Mouse (Mus musculus) limb, embryonic 12.5 days (tissue): ENCODE data around the gene Lhx9. TPM values are rescaled to one million over a fixed set of nuclear protein-coding genes. Genes with fewer than 3 reads are reported as not detected.
"Not testable (repeated sequence)": the region's sequence is repeated elsewhere in the genome, so short reads cannot be mapped to it uniquely, and the experiment has no call there.

Source experiments
- ATAC-seq: fragments of 200-750 bp; cut with Nextera tagmentation; 2 replicates; pipeline ENCODE4 v1.8.0; 2017; ENCODE audit warnings: low read depth, moderate TSS enrichment; ENCODE audit not compliant: insufficient number of reproducible peaks, insufficient read depth, low FRiP score, low TSS enrichment
- H3K27ac ChIP-seq: fragments of 300-500 bp; sonication (generic); 2 replicates; pipeline ENCODE4 v1.5.1; 2016; ENCODE audit warnings: mild to moderate bottlenecking, moderate library complexity
- H3K27me3 ChIP-seq: fragments of 300-500 bp; sonication (generic); 2 replicates; pipeline ENCODE4 v1.6.1; 2016; ENCODE audit warnings: mild to moderate bottlenecking, moderate library complexity
- H3K36me3 ChIP-seq: fragments of 300-500 bp; sonication (generic); 2 replicates; pipeline ENCODE4 v1.6.1; 2016; ENCODE audit warnings: mild to moderate bottlenecking, moderate library complexity
- H3K4me1 ChIP-seq: fragments of 300-500 bp; sonication (generic); replicated peaks from 2 replicates; pipeline ENCODE4 v1.6.1; 2016
- H3K4me2 ChIP-seq: fragments of 300-500 bp; sonication (generic); 2 replicates; pipeline ENCODE4 v1.6.1; 2016; ENCODE audit warnings: mild to moderate bottlenecking, moderate library complexity
- H3K4me3 ChIP-seq: fragments of 300-500 bp; sonication (generic); replicated peaks from 2 replicates; pipeline ENCODE4 v1.5.1; 2016; ENCODE audit warnings: mild to moderate bottlenecking
- H3K9ac ChIP-seq: fragments of 300-500 bp; sonication (generic); replicated peaks from 2 replicates; pipeline ENCODE4 v1.6.1; 2016; ENCODE audit warnings: mild to moderate bottlenecking, moderate library complexity
- H3K9me3 ChIP-seq: fragments of 300-500 bp; sonication (generic); 2 replicates; pipeline ENCODE4 v1.6.1; 2016; ENCODE audit warnings: mild to moderate bottlenecking, moderate library complexity
- WGBS: fragments of 180-500 bp; shearing (Covaris S2); methylation state at CpG from one replicate; pipeline ENCODE4 v1.1.7; 2016; 5-methylcytosine and 5-hydroxymethylcytosine counted together
- polyA plus RNA-seq: library from polyadenylated mRNA; unstranded; fragments of >200 nt; fragmentation: Nextera tagmentation; extraction: Ambion mirVana; gene quantifications from 2 replicates; pipeline ENCODE4 v1.2.1, GENCODE M21; 2016

Gene Lhx9
- 103 and 104 TPM in 2 replicates for polyA plus RNA-seq

DNA sequence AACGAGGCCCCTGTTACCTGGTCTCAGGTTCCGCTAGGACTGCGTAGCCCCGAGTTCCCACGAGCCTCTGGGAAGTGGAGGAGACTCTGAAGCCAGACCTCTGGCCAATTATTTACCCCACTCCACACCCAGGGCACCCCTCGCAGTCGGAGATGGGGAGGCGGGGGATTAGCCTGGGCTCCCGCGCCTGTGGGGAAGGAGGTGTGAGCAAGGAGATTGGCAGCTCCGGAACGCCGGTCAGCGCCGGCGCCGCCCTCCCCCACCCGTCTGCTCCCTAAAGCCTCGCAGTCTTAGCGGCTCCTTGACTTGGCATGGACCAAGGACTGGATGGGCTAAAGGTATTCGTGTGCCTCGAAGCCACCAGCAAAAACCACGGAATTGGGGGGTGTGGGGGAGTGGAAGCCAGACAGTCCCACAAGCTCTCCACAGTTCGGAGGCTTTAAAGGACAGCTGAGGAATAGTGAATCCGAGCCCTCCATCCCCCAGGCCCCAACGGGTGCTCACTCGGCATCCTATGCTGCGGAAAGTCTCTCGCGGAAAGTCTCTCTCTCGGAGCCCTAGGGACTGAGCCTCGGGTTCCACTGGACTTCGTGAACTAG is at the start of gene Lhx9:
Gene Lhx9 (minus strand): TSS at position 67 of the 599 bp plus-strand sequence.
- peaks cover 70% of the 10 kb centered on the region for H3K27me3 ChIP-seq
- peak within 1 kb of the TSS; percentile 84 for H3K27ac ChIP-seq
- no peaks in the 10 kb centered on the region for H3K9me3 ChIP-seq
- H3K9ac ChIP-seq = peak within 1 kb of the TSS; percentile 63
- peaks cover 10% of the 10 kb centered on the region; the same call in 1 of the 2 replicates for H3K36me3 ChIP-seq
- H3K4me1 ChIP-seq = peaks cover 49% of the 10 kb centered on the region
- H3K4me2 ChIP-seq = peak within 1 kb of the TSS; percentile 71
- ATAC-seq = peak; percentile 69
- peak within 1 kb of the TSS; percentile 45 for H3K4me3 ChIP-seq
- WGBS = under 1% methylated on average over 33 of the region's 33 CpGs

DNA sequence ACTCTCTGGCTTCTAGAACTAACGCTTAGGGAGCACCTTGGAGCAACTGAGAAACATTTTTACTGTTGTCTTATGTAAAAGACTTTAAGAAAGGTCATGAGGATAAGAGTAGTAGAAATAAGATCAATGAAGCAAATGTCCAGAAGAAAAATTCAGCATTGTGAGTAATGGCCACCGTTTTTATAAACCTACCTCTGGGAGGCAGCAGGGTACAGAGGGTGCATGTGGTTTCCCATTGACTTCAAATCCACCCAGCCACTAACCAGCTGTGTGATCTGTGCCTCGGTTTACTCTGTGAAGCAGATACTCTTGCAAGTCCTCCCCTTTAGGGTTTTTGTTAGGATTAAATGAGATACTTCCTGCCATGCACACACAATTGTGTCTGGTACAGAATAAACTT is 47.7 kb upstream of the Lhx9 start:
- WGBS = 76% methylated on average over 3 of the region's 3 CpGs
- Histone ChIP-seq H3K4me1 (no peaks in the 10 kb centered on the region), H3K4me3 (no peak overlapping the region), H3K4me2 (no peak overlapping the region), H3K9me3 (no peaks in the 10 kb centered on the region), H3K27me3 (no peaks in the 10 kb centered on the region), H3K9ac (no peak overlapping the region), H3K36me3 (no peaks in the 10 kb centered on the region), H3K27ac (no peak overlapping the region)
- ATAC-seq = no peak

DNA sequence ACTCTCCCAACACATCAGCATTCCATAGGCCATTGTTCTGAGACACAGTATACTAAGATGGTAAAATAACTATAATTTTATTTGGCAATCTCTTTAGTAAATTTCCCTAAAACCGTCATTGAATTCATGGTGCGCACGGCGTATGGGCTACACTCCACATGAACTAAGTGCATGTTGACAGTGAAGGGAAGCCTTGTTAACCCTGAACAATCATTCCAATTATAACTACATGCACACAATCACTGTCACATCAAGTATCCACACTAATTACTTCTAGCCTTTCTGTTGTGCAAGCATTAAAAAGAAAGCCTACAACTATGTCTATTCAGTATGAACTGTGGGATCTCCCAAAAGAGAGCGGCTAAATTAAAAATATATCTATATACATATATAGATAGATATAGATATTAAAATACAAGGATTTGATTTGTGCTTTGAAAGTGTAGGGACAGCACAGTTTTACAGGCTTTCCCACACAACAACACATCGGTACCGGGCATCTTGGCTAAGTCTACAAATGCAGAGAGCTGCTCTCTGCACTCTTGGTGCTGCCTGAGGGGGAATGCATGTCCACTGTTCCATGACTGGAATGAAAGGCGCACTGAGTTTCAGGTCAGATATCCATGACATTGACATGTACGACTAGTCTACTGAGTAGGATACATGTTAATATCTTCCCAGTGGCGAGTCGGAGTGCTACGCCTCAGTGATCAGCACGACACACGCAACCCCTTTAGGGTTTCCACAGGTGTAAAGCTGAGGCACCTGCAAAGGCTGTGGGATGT is 29.3 kb upstream of the Lhx9 start:
- Histone ChIP-seq H3K27me3 (no peaks in the 10 kb centered on the region), H3K9me3 (peaks cover 9% of the 10 kb centered on the region; the same call in 1 of the 2 replicates), H3K36me3 (no peaks in the 10 kb centered on the region), H3K27ac (no peak overlapping the region), H3K4me2 (no peak overlapping the region), H3K4me1 (peaks cover 13% of the 10 kb centered on the region), H3K9ac (no peak overlapping the region), H3K4me3 (no peak overlapping the region)
- ATAC-seq = no peak
- 94% methylated on average over 14 of the region's 14 CpGs for WGBS

DNA sequence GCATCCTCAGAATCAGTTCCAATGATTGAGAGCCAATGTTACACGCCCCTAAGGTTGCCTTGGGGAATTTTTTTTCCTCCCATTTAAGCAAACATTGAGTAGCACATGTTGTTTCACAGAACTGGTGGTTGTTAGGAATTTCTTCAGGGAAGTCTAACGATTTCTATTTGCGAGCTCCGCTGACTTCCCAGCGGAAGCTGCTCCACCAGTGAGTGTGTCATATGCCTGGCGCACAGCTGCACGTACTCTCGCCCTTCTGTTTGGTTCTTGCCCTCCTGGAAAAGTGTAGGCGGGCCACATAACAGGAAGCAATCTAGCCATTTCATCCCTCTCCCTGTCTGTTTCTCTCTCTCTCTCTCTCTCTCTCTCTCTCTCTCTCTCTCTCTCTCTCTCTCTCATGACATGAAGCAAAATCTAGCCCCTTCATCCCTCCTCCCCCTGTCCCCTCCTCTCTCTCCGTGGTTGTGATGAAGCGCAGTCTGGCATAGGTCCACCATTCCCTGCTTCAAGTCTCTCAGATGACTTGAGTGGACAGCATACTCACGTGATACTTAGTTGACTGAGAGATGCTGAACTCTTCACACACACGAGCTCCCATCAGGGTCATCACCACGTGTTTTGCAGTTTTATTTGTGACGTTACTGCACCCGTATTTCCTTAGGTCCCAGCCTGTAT is 28.1 kb upstream of the Lhx9 start:
- Histone ChIP-seq H3K9me3 (peaks cover 9% of the 10 kb centered on the region; the same call in 1 of the 2 replicates), H3K4me1 (peaks cover 13% of the 10 kb centered on the region), H3K36me3 (no peaks in the 10 kb centered on the region), H3K27me3 (no peaks in the 10 kb centered on the region), H3K27ac (peak overlapping the region; percentile 45; the same call in 1 of the 2 replicates), H3K9ac (no peak overlapping the region; the same call in 1 of the 2 replicates), H3K4me3 (peak overlapping the region; percentile 26), H3K4me2 (peak overlapping the region; percentile 50)
- ATAC-seq = no peak; the same call in 1 of the 2 replicates
- 47% methylated on average over 16 of the region's 16 CpGs for WGBS

DNA sequence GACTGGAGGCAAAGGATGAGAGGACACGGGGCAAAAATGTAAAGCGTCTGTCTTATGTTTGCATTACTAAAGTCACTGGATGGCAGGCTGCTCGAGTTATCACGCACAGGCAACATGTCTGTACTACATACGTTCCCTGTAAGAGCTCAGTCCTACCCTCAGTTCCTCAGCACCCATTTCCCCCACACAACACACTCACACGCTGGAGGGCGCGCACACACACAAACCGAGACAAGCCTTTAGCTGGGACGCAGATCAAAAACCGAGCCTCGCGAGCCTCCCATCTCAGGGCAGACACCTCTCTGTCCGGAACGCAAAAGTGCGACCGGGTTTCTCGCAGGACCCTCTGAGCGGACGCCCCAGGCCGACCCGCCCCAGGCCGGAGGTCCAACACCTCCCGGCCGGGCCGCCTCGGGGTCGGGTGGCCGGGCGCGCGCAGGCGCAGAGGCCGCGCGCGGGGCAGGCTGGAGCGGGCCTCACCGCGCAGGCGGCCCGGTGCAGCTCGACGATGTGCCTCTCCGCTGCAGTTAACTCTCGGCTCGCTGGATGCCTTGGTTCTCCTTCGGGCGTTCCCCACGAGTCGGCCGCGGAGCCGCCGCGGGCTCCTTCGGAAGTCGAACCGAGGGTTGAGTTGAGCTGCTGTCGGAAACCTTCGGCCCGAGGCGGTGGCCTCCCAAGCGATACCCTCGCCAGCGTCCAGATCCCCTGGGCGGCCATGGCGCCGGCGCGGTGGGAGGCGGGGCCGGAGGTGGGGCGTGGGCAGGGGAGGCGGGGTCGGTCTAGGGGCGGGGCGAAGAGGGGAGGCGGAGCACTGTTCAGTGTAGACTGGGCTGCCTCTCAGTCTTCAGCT is 7.9 kb upstream of the Lhx9 start, which contains the start of gene 2310009B15Rik:
Gene 2310009B15Rik (minus strand): TSS at position 752 of the 850 bp plus-strand sequence.
- Histone ChIP-seq H3K4me3 (peak within 1 kb of the TSS; percentile 43), H3K4me2 (peak within 1 kb of the TSS; percentile 31), H3K4me1 (peaks cover 25% of the 10 kb centered on the region), H3K27ac (peak within 1 kb of the TSS; percentile 87), H3K9ac (peak within 1 kb of the TSS; percentile 67)
- H3K27me3 ChIP-seq, H3K36me3 ChIP-seq, H3K9me3 ChIP-seq: not testable (repeated sequence)
- ATAC-seq = peak; percentile 95
- under 1% methylated on average over 52 of the region's 79 CpGs for WGBS

DNA sequence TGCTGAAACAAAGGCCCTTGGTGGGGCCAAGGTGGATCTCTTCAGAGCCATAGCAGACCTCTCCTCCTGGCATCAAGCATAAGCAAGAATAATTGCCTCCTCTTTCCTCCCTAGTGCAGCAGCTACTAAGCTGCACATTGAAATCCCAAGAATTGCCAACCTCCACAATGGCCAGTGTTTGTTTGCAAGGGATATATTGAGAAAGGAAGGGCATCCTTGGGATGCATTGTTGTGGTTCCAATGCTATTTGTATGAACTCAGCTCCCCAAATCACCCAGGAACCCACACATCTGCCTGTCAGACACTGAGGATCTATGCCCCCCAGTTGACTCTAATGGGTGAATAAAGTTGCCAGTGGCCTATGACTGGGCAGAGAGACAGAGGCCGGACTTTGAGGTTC is 2.4 kb upstream of the Lhx9 start:
- Histone ChIP-seq H3K27ac (no peak overlapping the region), H3K4me1 (peaks cover 53% of the 10 kb centered on the region), H3K9ac (no peak overlapping the region), H3K36me3 (peaks cover 10% of the 10 kb centered on the region; the same call in 1 of the 2 replicates), H3K9me3 (no peaks in the 10 kb centered on the region), H3K4me3 (no peak overlapping the region), H3K4me2 (no peak overlapping the region), H3K27me3 (peaks cover 53% of the 10 kb centered on the region)
- no peak for ATAC-seq
- WGBS = 86% methylated on average over 1 of the region's 1 CpGs

DNA sequence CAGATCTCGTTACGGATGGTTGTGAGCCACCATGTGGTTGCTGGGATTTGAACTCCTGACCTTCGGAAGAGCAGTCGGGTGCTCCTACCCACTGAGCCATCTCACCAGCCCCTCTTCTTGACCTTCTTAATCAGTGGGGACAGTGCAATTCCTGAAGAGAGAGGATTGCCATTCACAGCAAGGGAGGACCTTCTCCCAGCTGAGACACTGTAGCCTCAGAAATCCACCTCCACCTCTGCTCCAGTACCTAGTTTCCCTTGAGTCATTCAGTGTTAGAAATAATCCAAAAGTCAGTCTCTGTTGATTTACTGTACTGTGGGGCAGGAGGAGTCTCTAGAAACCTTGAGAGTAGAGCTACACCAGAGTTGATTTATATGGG is 1.8 kb upstream of the Lhx9 start:
- no peak overlapping the region for H3K27ac ChIP-seq
- no peaks in the 10 kb centered on the region for H3K9me3 ChIP-seq
- no peak overlapping the region for H3K4me2 ChIP-seq
- H3K9ac ChIP-seq = no peak overlapping the region
- H3K4me1 ChIP-seq = peaks cover 52% of the 10 kb centered on the region
- no peak overlapping the region for H3K4me3 ChIP-seq
- peaks cover 60% of the 10 kb centered on the region for H3K27me3 ChIP-seq
- WGBS = 38% methylated on average over 3 of the region's 4 CpGs
- ATAC-seq = no peak
- H3K36me3 ChIP-seq = peaks cover 10% of the 10 kb centered on the region; the same call in 1 of the 2 replicates

DNA sequence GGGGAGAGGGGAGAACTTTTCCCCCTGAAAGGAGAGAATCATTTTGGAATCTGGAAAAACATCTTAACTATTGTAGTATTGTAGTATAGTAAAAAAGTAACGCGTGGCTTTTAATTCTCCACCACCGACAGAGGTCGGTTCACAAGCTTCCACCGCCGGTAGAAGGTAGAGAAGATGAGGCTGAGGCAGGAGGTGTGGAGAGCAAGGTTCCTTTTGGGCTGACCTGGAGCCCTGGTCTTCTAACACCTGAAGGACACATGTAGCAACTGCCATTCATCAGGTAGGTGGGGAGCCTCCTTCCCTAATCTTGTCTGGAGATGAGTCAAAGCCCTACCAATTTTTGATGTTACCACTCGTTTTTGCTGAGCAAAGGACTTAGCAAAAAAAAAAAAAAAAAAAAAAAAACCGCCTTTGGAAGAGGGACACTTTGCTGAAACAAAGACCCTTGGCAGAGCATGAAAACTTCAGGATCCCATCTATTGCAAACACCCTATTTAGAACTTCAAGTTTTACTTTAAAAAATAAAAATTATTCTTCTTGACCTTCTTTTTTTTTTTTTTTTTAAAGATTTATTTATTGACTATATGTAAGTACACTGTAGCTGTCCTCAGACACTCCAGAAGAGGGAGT is 1.3 kb upstream of the Lhx9 start:
- no peak overlapping the region for H3K4me3 ChIP-seq
- peaks cover 10% of the 10 kb centered on the region; the same call in 1 of the 2 replicates for H3K36me3 ChIP-seq
- H3K4me1 ChIP-seq = peaks cover 52% of the 10 kb centered on the region
- no peak overlapping the region; the same call in 1 of the 2 replicates for H3K9ac ChIP-seq
- H3K27ac ChIP-seq = no peak overlapping the region
- H3K9me3 ChIP-seq = no peaks in the 10 kb centered on the region
- peaks cover 64% of the 10 kb centered on the region for H3K27me3 ChIP-seq
- peak overlapping the region; percentile 71 for H3K4me2 ChIP-seq
- WGBS = 5% methylated on average over 8 of the region's 8 CpGs
- no peak for ATAC-seq

DNA sequence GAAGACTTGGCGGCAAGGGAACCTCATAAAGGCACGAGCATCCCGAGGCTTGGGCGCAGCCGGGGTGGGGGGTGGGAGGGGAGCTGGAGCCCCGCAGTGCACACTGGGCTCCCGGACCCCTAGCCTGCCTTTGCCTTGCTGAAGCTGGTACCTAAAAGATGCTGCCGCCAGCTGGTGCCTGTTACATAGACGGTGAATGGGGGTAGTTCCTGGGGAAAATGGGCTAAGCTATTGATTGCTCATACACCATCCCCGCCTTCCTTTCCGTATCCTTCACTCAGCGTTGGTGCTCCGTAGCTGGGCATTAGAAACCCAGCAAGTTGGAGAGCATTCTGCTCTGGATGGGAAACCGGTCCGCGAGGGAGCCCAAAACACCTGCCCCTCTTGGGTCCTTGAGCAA is 351 bp downstream of the Lhx9 start:
- Histone ChIP-seq H3K4me1 (peaks cover 50% of the 10 kb centered on the region), H3K36me3 (peaks cover 10% of the 10 kb centered on the region; the same call in 1 of the 2 replicates), H3K27ac (peak overlapping the region; percentile 84), H3K27me3 (peaks cover 70% of the 10 kb centered on the region), H3K4me3 (peak overlapping the region; percentile 45), H3K9ac (peak overlapping the region; percentile 63), H3K9me3 (no peaks in the 10 kb centered on the region), H3K4me2 (peak overlapping the region; percentile 71)
- 0% methylated on average over 16 of the region's 16 CpGs for WGBS
- ATAC-seq = peak; percentile 16; the same call in 1 of the 2 replicates

DNA sequence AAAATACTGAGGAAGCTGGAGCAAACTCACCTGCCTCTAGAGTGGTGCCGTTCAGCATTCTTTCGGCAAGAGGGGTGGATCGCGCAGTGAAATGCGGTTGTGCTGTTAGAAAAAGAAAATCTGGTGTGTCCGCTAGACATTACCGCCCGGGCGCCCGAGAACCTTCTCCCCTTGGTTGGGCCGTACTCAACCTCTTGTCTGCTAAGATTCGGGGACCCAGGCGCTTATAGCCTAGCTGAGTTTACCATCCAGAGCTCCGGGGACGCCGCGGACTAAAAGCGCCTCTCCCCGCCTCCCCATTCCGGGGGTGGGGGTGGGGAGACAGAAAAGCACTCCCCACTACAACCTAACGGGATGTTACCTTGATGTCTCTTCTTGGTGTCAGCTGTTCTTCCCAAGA is 1.2 kb downstream of the Lhx9 start:
- ATAC-seq = no peak
- peak overlapping the region; percentile 45 for H3K4me3 ChIP-seq
- peak overlapping the region; percentile 84 for H3K27ac ChIP-seq

More for the DNA sequence above, 1.2 kb downstream of the Lhx9 start:
- peak overlapping the region; percentile 71 for H3K4me2 ChIP-seq
- H3K36me3 ChIP-seq = peaks cover 10% of the 10 kb centered on the region; the same call in 1 of the 2 replicates
- H3K9me3 ChIP-seq = no peaks in the 10 kb centered on the region
- H3K27me3 ChIP-seq = peaks cover 70% of the 10 kb centered on the region
- WGBS = under 1% methylated on average over 21 of the region's 21 CpGs
- H3K9ac ChIP-seq = peak overlapping the region; percentile 63
- H3K4me1 ChIP-seq = peaks cover 46% of the 10 kb centered on the region
